Mouse (Mus musculus) CH12.LX (cell line): ENCODE measurements at regions not wholly inside any gene's neighbourhood (a gene's known extent, or its start where the extent isn't known, plus 50 kb on each side); places are given as distances from the start of the nearest gene placed in this dataset.

Experiments
- CHD1 ChIP-seq: IDR thresholded peaks from 2 replicates; pipeline ENCODE4 v1.6.1; 2012; ENCODE audit warnings: low read depth, low read length, improper control_type of control experiment, inconsistent platforms
- CTCF ChIP-seq, 2 experiments: IDR thresholded peaks in 1 of 2; conservative IDR thresholded peaks in 1 of 2; 2 replicates each; pipeline ENCODE4 v1.5.1; 2011 to 2012; ENCODE audit warnings: low read depth in 2 of 2, low read length in 2 of 2, improper control_type of control experiment in 1 of 2, inconsistent platforms in 1 of 2, mild to moderate bottlenecking in 1 of 2, moderate library complexity in 1 of 2
- ETS1 ChIP-seq: conservative IDR thresholded peaks from 2 replicates; pipeline ENCODE4 v1.6.1; 2012; ENCODE audit warnings: low read depth, mild to moderate bottlenecking, inconsistent platforms, low read length, improper control_type of control experiment, moderate library complexity
- JUN ChIP-seq: IDR thresholded peaks from 2 replicates; pipeline ENCODE4 v1.6.1; 2011; ENCODE audit warnings: low read depth, mild to moderate bottlenecking, low read length, improper control_type of control experiment, moderate library complexity; ENCODE audit not compliant: insufficient read depth
- KAT2A ChIP-seq: IDR thresholded peaks from 2 replicates; pipeline ENCODE4 v1.6.1; 2012; ENCODE audit warnings: low read length, improper control_type of control experiment, inconsistent platforms; ENCODE audit not compliant: insufficient replicate concordance
- MAX ChIP-seq: IDR thresholded peaks from 2 replicates; pipeline ENCODE4 v1.6.1; 2011; ENCODE audit warnings: low read length, improper control_type of control experiment
- MEF2A ChIP-seq: IDR thresholded peaks from 2 replicates; pipeline ENCODE4 v1.6.1; 2014; ENCODE audit warnings: low read depth, mild to moderate bottlenecking, inconsistent platforms, low read length, improper control_type of control experiment, borderline replicate concordance
- MYC ChIP-seq: IDR thresholded peaks from 2 replicates; pipeline ENCODE4 v1.6.1; 2011; ENCODE audit warnings: low read depth, mild to moderate bottlenecking, improper control_type of control experiment, low read length
- POLR2A ChIP-seq: IDR thresholded peaks from 2 replicates; pipeline ENCODE4 v1.6.1; 2011; ENCODE audit warnings: low read depth, mild to moderate bottlenecking, improper control_type of control experiment, low read length
- POLR2AphosphoS2 ChIP-seq: IDR thresholded peaks from 2 replicates; pipeline ENCODE4 v1.6.1; 2011; ENCODE audit warnings: low read depth, low read length, improper control_type of control experiment
- ZMIZ1 ChIP-seq: IDR thresholded peaks from 2 replicates; pipeline ENCODE4 v1.6.1; 2012; ENCODE audit warnings: low read depth, mild to moderate bottlenecking, inconsistent platforms, low read length, improper control_type of control experiment

GRCm38 (mm10) chr3:133754911-133755259 lies 209.9 kb upstream of the Tet2 start:
- TF ChIP-seq CTCF (conservative IDR thresholded peaks at IDR 0.05 in 1 of 2, IDR thresholded peaks at IDR 0.05 in 1 of 2; ENCODE audit: low read depth in 2 of 2, low read length in 2 of 2) (no peak), MYC (no peak), POLR2AphosphoS2 (no peak), MAX (no peak), JUN (no peak), KAT2A (no peak), MEF2A (no peak), POLR2A (no peak; the same call in 1 of the 2 replicates), ETS1 (no peak), ZMIZ1 (no peak), CHD1 (no peak)
